Mouse (Mus musculus): ENCODE measurements at regions not wholly inside any gene's neighbourhood (a gene's known extent, or its start where the extent isn't known, plus 50 kb on each side); places are given as distances from the start of the nearest gene placed in this dataset.

DNA sequence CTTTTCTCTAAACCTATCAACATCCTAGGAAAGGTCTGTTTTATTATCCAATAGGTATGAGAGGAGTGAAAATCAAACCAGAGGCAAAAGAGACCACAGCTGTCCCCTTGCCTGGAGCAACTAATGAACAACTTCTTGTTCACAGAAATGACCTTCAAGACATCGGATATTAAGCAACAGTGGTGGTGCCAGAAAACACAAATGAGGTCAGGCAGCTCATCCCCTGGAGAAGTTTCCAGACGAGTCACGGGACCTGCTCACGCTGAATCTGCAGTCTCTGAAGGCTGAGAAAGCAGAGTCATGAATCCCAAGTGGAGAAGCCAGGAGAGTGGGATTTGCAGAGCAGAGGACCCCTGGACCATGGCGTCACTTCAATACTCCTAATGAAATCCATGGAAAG is 183.6 kb downstream of the Efnb2 start:
- TF ChIP-seq POLR2A (IDR thresholded peaks at IDR 0.05; ENCODE audit: borderline replicate concordance, extremely low read depth, low read depth, low read length) = no peak
- no peak for TF ChIP-seq CTCF (IDR thresholded peaks at IDR 0.05; ENCODE audit: insufficient read depth, low read length)
